Mouse (Mus musculus): ENCODE measurements around the gene Noxo1. TPM values are rescaled to one million over a fixed set of nuclear protein-coding genes. Genes with fewer than 3 reads are reported as not detected.
A peak's percentile ranks its signal among the peaks of the same experiment; 100 is the strongest.
"Not testable (repeated sequence)": the region's sequence is repeated elsewhere in the genome, so short reads cannot be mapped to it uniquely, and the experiment has no call there.

The Noxo1 gene
- total RNA-seq, 2 experiments from 2014 or later: 0.59 to 0.61 TPM

GRCm38 (mm10) chr17:24719494-24720222, 23.6 kb downstream of the Noxo1 start:
- peak; percentile 98 for DNase-seq

- not testable (repeated sequence) for DNase-seq
These were observed 24.6 kb downstream of the Noxo1 start for GRCm38 (mm10) chr17:24720616-24721015.

GRCm38 (mm10) chr17:24721383-24721955, 25.4 kb downstream of the Noxo1 start:
- not testable (repeated sequence) for DNase-seq

GRCm38 (mm10) chr17:24722220-24722924, 26.3 kb downstream of the Noxo1 start:
- no peak for DNase-seq

GRCm38 (mm10) chr17:24723122-24723880, 27.3 kb downstream of the Noxo1 start:
- no peak for DNase-seq

GRCm38 (mm10) chr17:24723881-24724180, 27.8 kb downstream of the Noxo1 start:
- DNase-seq: no peak

GRCm38 (mm10) chr17:24724184-24724583, 28.1 kb downstream of the Noxo1 start, which contains the start of gene Ndufb10:
Gene Ndufb10 (minus strand): TSS chr17:24724478.
- DNase-seq: peak; percentile 90

GRCm38 (mm10) chr17:24725637-24726390, 29.8 kb downstream of the Noxo1 start:
- DNase-seq: no peak

- DNase-seq: peak; percentile 81
These were observed 31.6 kb downstream of the Noxo1 start, which contains the start of gene Rpl3l for GRCm38 (mm10) chr17:24727618-24728017. Gene Rpl3l (plus strand): TSS chr17:24727820.

- no peak for DNase-seq
These were observed 32.1 kb downstream of the Noxo1 start for GRCm38 (mm10) chr17:24728184-24728583.

GRCm38 (mm10) chr17:24729067-24729466, 33.0 kb downstream of the Noxo1 start:
- no peak for DNase-seq

GRCm38 (mm10) chr17:24730787-24731186, 34.8 kb downstream of the Noxo1 start:
- DNase-seq: no peak

GRCm38 (mm10) chr17:24732233-24732935, 36.4 kb downstream of the Noxo1 start:
- peak; percentile 88 for DNase-seq

GRCm38 (mm10) chr17:24733434-24734050, 37.5 kb downstream of the Noxo1 start:
- DNase-seq: no peak

GRCm38 (mm10) chr17:24734513-24734912, 38.5 kb downstream of the Noxo1 start:
- DNase-seq: no peak

GRCm38 (mm10) chr17:24735446-24735845, 39.4 kb downstream of the Noxo1 start:
- DNase-seq: no peak

- DNase-seq: peak; percentile 98
These were observed 40.5 kb downstream of the Noxo1 start, which contains the start of gene Msrb1 for GRCm38 (mm10) chr17:24736330-24737051. Gene Msrb1 (plus strand): TSS chr17:24736642.

GRCm38 (mm10) chr17:24737135-24737810, 41.2 kb downstream of the Noxo1 start:
- DNase-seq: no peak

- DNase-seq: no peak
These were observed 42.2 kb downstream of the Noxo1 start for GRCm38 (mm10) chr17:24738238-24738637.

Measured in gastrocnemius, postnatal 25 days (tissue).